Mouse (Mus musculus): Measurements from ENCODE around the gene Hic2.

Gene Hic2

GRCm38 (mm10) chr16:17232794-17233701 lies at the start of gene Hic2:
Gene Hic2, plus strand, starts transcription at chr16:17233572.
- in situ Hi-C loops (cut with MboI, MseI) = loop anchor here (10.0 kb wide), 1 partner anchor 532 kb away; no protein-coding TSS in a partner anchor

- in situ Hi-C loops (cut with MboI, MseI) = no loop called here
These were observed 47.9 kb upstream of the Hic2 start for GRCm38 (mm10) chr16:17185475-17185874.

GRCm38 (mm10) chr16:17193823-17194222 lies 39.5 kb upstream of the Hic2 start:
- in situ Hi-C loops (cut with MboI, MseI) = no loop called here

- in situ Hi-C loops (cut with MboI, MseI) = no loop called here
These were observed 33.0 kb upstream of the Hic2 start for GRCm38 (mm10) chr16:17200121-17200952.

GRCm38 (mm10) chr16:17200953-17201707 lies 32.2 kb upstream of the Hic2 start:
- in situ Hi-C loops (cut with MboI, MseI) = no loop called here

- in situ Hi-C loops (cut with MboI, MseI) = no loop called here
These were observed 31.4 kb upstream of the Hic2 start for GRCm38 (mm10) chr16:17201977-17202376.

- in situ Hi-C loops (cut with MboI, MseI) = no loop called here
These were observed 30.8 kb upstream of the Hic2 start, which contains the start of gene Ube2l3 for GRCm38 (mm10) chr16:17202549-17202948. Gene Ube2l3, minus strand, starts transcription at chr16:17202649.

GRCm38 (mm10) chr16:17204990-17205389 lies 28.4 kb upstream of the Hic2 start:
- in situ Hi-C loops (cut with MboI, MseI) = loop anchor here (5.0 kb wide), 1 partner anchor 67 kb away; no protein-coding TSS in a partner anchor

GRCm38 (mm10) chr16:17208389-17209361 lies 24.7 kb upstream of the Hic2 start, which contains the start of gene Rimbp3:
Gene Rimbp3, plus strand, starts transcription at chr16:17208603.
- in situ Hi-C loops (cut with MboI, MseI) = loop anchor here (5.0 kb wide), 1 partner anchor 64 kb away; no protein-coding TSS in a partner anchor

GRCm38 (mm10) chr16:17209404-17209960 lies 23.9 kb upstream of the Hic2 start:
- in situ Hi-C loops (cut with MboI, MseI) = loop anchor here (5.0 kb wide), 1 partner anchor 63 kb away; no protein-coding TSS in a partner anchor

GRCm38 (mm10) chr16:17209981-17210838 lies 23.2 kb upstream of the Hic2 start:
- in situ Hi-C loops (cut with MboI, MseI) = loop anchor here (5.0 kb wide), 1 partner anchor 62 kb away; no protein-coding TSS in a partner anchor

GRCm38 (mm10) chr16:17216934-17217633 lies 16.3 kb upstream of the Hic2 start:
- in situ Hi-C loops (cut with MboI, MseI) = no loop called here

GRCm38 (mm10) chr16:17220127-17220733 lies 13.1 kb upstream of the Hic2 start:
- in situ Hi-C loops (cut with MboI, MseI) = no loop called here

- in situ Hi-C loops (cut with MboI, MseI) = no loop called here
These were observed 11.2 kb upstream of the Hic2 start for GRCm38 (mm10) chr16:17222197-17222596.

- in situ Hi-C loops (cut with MboI, MseI) = no loop called here
These were observed 7.8 kb upstream of the Hic2 start for GRCm38 (mm10) chr16:17225584-17225983.

- in situ Hi-C loops (cut with MboI, MseI) = no loop called here
These were observed 6.9 kb upstream of the Hic2 start for GRCm38 (mm10) chr16:17226496-17226895.

- in situ Hi-C loops (cut with MboI, MseI) = loop anchor here (10.0 kb wide), 1 partner anchor 533 kb away; no protein-coding TSS in a partner anchor
These were observed 1.8 kb upstream of the Hic2 start for GRCm38 (mm10) chr16:17231523-17231922.

All from T-helper 1 cell (primary cell).